9 mouse cellular contexts compared by ENCODE assay signal in genomic region chr4:140610841-140611609, GRCm38 (mm10). TPM values are rescaled to one million over a fixed set of nuclear protein-coding genes. Genes with fewer than 3 reads are reported as not detected.
A peak's percentile ranks its signal among the peaks of the same experiment; 100 is the strongest.
DNase-seq lines count a peak whose midpoint lies in the region; ATAC-seq lines count a peak whose summit lies in the region.
"Had no signal": no experiment of that assay in that cellular context is flagged by ENCODE, and none has a peak within 500 bp of the region (broad histone marks: within the 10 kb centered on the region; RNA-seq: fewer than 3 reads in every experiment).

No protein-coding gene starts in this region.

- H3K4me3 ChIP-seq in hindbrain, embryonic 10.5 days = no peak overlapping the region
- H3K4me3 ChIP-seq in hindbrain, embryonic 16.5 days (ENCODE audit: low read length) = no peak overlapping the region
- H3K4me3 ChIP-seq in heart, embryonic 14.5 days (ENCODE audit: control insufficient read depth in 1 of 2, insufficient read depth in 1 of 2, low read depth in 1 of 2, low read length in 2 of 2) = no peak overlapping the region
- no peak overlapping the region for H3K4me3 ChIP-seq in liver, embryonic 13.5 days (replicated peaks)

- H3K27me3 ChIP-seq in hindbrain, embryonic 10.5 days (ENCODE audit: insufficient read depth, poor library complexity, severe bottlenecking) = no peaks in the 10 kb centered on the region
- H3K27me3 ChIP-seq in hindbrain, embryonic 16.5 days (replicated peaks; ENCODE audit: control insufficient read depth, insufficient read depth, low read length) = no peaks in the 10 kb centered on the region
- no peaks in the 10 kb centered on the region for H3K27me3 ChIP-seq in heart, embryonic 14.5 days (ENCODE audit: control insufficient read depth, insufficient read depth, low read length)
- H3K27me3 ChIP-seq in liver, embryonic 13.5 days = no peaks in the 10 kb centered on the region

- peaks cover 60% of the 10 kb centered on the region for H3K4me1 ChIP-seq in hindbrain, embryonic 10.5 days (replicated peaks)
- peaks cover 3% of the 10 kb centered on the region; the same call in 1 of the 2 replicates for H3K4me1 ChIP-seq in hindbrain, embryonic 16.5 days (ENCODE audit: control insufficient read depth, insufficient read depth, low read depth, low read length)
- peaks cover 18 to 29% of the 10 kb centered on the region in 2 experiments for H3K4me1 ChIP-seq in heart, embryonic 14.5 days (ENCODE audit: control insufficient read depth in 2 of 2, insufficient read depth in 2 of 2, low read length in 2 of 2)
- peaks cover 19% of the 10 kb centered on the region for H3K4me1 ChIP-seq in liver, embryonic 13.5 days (replicated peaks)

- no peak overlapping the region for H3K9ac ChIP-seq in hindbrain, embryonic 16.5 days (ENCODE audit: low read depth, low read length)
- H3K9ac ChIP-seq in heart, embryonic 14.5 days (ENCODE audit: low read length) = no peak overlapping the region; the same call in 1 of the 2 replicates
- no peak overlapping the region for H3K9ac ChIP-seq in liver, embryonic 13.5 days

- peak overlapping the region; percentile 77 for H3K27ac ChIP-seq in hindbrain, embryonic 10.5 days
- no peak overlapping the region for H3K27ac ChIP-seq in hindbrain, embryonic 16.5 days (ENCODE audit: low read depth, low read length)
- H3K27ac ChIP-seq in heart, embryonic 14.5 days (replicated peaks in 1 of 2; ENCODE audit: control insufficient read depth in 1 of 2, insufficient read depth in 1 of 2, low read depth in 2 of 2, low read length in 2 of 2) = peak overlapping the region; percentile 43 to 45; a peak in 3 of 4 replicates
- peak overlapping the region; percentile 48; the same call in 1 of the 2 replicates for H3K27ac ChIP-seq in liver, embryonic 13.5 days

- 21% methylated on average over 12 of the region's 12 CpGs for WGBS in hindbrain, embryonic 10.5 days
- WGBS in hindbrain, embryonic 16.5 days = 26% methylated on average over 12 of the region's 12 CpGs
- 20% methylated on average over 12 of the region's 12 CpGs for WGBS in heart, embryonic 14.5 days
- WGBS in liver, embryonic 13.5 days (ENCODE audit: insufficient replicate concordance) = 44% methylated on average over 12 of the region's 12 CpGs

- no peak for ATAC-seq in hindbrain, embryonic 16.5 days
- ATAC-seq in heart, embryonic 14.5 days (ENCODE audit: insufficient number of reproducible peaks, insufficient read depth, low FRiP score, low read depth) = no peak
- no peak; the same call in 1 of the 2 replicates for ATAC-seq in liver, embryonic 13.5 days (ENCODE audit: low read depth)

- DNase-seq in hindbrain, embryonic 10.5 days (ENCODE audit: low spot score) = peak; percentile 41
- peak; percentile 87 for DNase-seq in R1 (ENCODE audit: low read depth, low spot score)
- DNase-seq in liver, embryonic 13.5 days = no peak
- DNase-seq in frontal cortex, adult 2 months (ENCODE audit: extremely low spot score in 1 of 2, low spot score in 1 of 2) = no peak
- DNase-seq in frontal cortex, postnatal 14 days (ENCODE audit: low spot score in 2 of 2) = no peak
- no peak for DNase-seq in adrenal gland, postnatal 4 days (ENCODE audit: low spot score in 2 of 2)
- DNase-seq: spleen, adult 18-20 months had no signal

- no peaks in the 10 kb centered on the region for H3K9me3 ChIP-seq in hindbrain, embryonic 10.5 days
- H3K9me3 ChIP-seq in hindbrain, embryonic 16.5 days (ENCODE audit: control insufficient read depth, low read length) = no peaks in the 10 kb centered on the region
- no peaks in the 10 kb centered on the region for H3K9me3 ChIP-seq in heart, embryonic 14.5 days (ENCODE audit: control insufficient read depth, low read length)
- no peaks in the 10 kb centered on the region for H3K9me3 ChIP-seq in liver, embryonic 13.5 days (replicated peaks)

- no peak overlapping the region for H3K4me2 ChIP-seq in hindbrain, embryonic 16.5 days (ENCODE audit: low read length)
- no peak overlapping the region for H3K4me2 ChIP-seq in heart, embryonic 14.5 days (ENCODE audit: low read length)
- H3K4me2 ChIP-seq in liver, embryonic 13.5 days = no peak overlapping the region

- peaks cover 86% of the 10 kb centered on the region for H3K36me3 ChIP-seq in hindbrain, embryonic 10.5 days
- H3K36me3 ChIP-seq in hindbrain, embryonic 16.5 days (ENCODE audit: control insufficient read depth, insufficient read depth, low read length) = peaks cover 4% of the 10 kb centered on the region; the same call in 1 of the 2 replicates
- H3K36me3 ChIP-seq in heart, embryonic 14.5 days (ENCODE audit: control insufficient read depth, insufficient read depth, low read length) = peaks cover 41% of the 10 kb centered on the region
- H3K36me3 ChIP-seq in liver, embryonic 13.5 days = no peaks in the 10 kb centered on the region; the same call in 1 of the 2 replicates

RNA-seq across cellular contexts. Expression of gene Arhgef10l, which starts 54.8 kb away (rescaled TPM):
- 23.7 and 32.3 TPM in 2 replicates for polyA plus RNA-seq in hindbrain, embryonic 10.5 days (2016; fragmentation: Nextera tagmentation; extraction: Ambion mirVana)
- polyA plus RNA-seq in hindbrain, embryonic 16.5 days (2015; fragmentation: Nextera tagmentation; extraction: Ambion mirVana) = 20.7 and 24.5 TPM in 2 replicates
- 14.2 and 15.9 TPM in 2 replicates for polyA plus RNA-seq in heart, embryonic 14.5 days (2014; fragmentation: Nextera tagmentation; extraction: Ambion mirVana)
- 2.6 and 2.7 TPM in 2 replicates for polyA plus RNA-seq in liver, embryonic 13.5 days (2015; fragmentation: Nextera tagmentation; extraction: Ambion mirVana)
- 28.9 and 29.2 TPM in 2 replicates for polyA plus RNA-seq in frontal cortex, adult 2 months (2012; rRNA removed)
- total RNA-seq in adrenal gland, postnatal 4 days (2021) = 10 to 100 TPM; 30.2 to 37.8 TPM

Comparison
In these comparisons a context has a peak if more than half of its experiments do, and no peak if none do; other contexts are left out.
1. DNase-seq: peak in hindbrain, embryonic 10.5 days (single experiment) and R1 (single experiment); none in liver, embryonic 13.5 days (single experiment), frontal cortex, adult 2 months (0 of 2), frontal cortex, postnatal 14 days (0 of 2) and adrenal gland, postnatal 4 days (0 of 2).